Mouse (Mus musculus): ENCODE measurements around the gene Dbil5. TPM values are rescaled to one million over a fixed set of nuclear protein-coding genes. Genes with fewer than 3 reads are reported as not detected.

Dbil5 gene
- polyA plus RNA-seq, 1 experiment, result 0.39 TPM

- no peak for DNase-seq (ENCODE audit: low spot score)
These were observed 7.6 kb downstream of the Dbil5 start for GRCm38 (mm10) chr11:76225051-76225450.

GRCm38 (mm10) chr11:76236136-76236535 is 18.7 kb downstream of the Dbil5 start:
- no peak for DNase-seq (ENCODE audit: low spot score)

- no peak for DNase-seq (ENCODE audit: low spot score)
These were observed 22.3 kb downstream of the Dbil5 start for GRCm38 (mm10) chr11:76239750-76240149.

GRCm38 (mm10) chr11:76242901-76243810 is 25.7 kb downstream of the Dbil5 start, which contains the start of the genes Mrm3 and Glod4:
Mrm3 (plus strand) TSS chr11:76243715.
Glod4 (minus strand) TSS chr11:76243725.
- peak; percentile 79 for DNase-seq (ENCODE audit: low spot score)

- DNase-seq (ENCODE audit: low spot score), result no peak
These were observed 26.6 kb downstream of the Dbil5 start for GRCm38 (mm10) chr11:76243811-76244546.

GRCm38 (mm10) chr11:76246439-76246838 is 29.0 kb downstream of the Dbil5 start:
- no peak for DNase-seq (ENCODE audit: low spot score)

GRCm38 (mm10) chr11:76247239-76247638 is 29.8 kb downstream of the Dbil5 start:
- DNase-seq (ENCODE audit: low spot score), result no peak

- DNase-seq (ENCODE audit: low spot score), result no peak
These were observed 34.6 kb downstream of the Dbil5 start for GRCm38 (mm10) chr11:76252036-76252435.

GRCm38 (mm10) chr11:76253145-76253917 is 35.9 kb downstream of the Dbil5 start:
- DNase-seq (ENCODE audit: low spot score), result peak; percentile 63

GRCm38 (mm10) chr11:76253918-76254264 is 36.5 kb downstream of the Dbil5 start:
- no peak for DNase-seq (ENCODE audit: low spot score)

GRCm38 (mm10) chr11:76255431-76256001 is 38.1 kb downstream of the Dbil5 start:
- DNase-seq (ENCODE audit: low spot score), result no peak

GRCm38 (mm10) chr11:76256129-76256528 is 38.7 kb downstream of the Dbil5 start:
- no peak for DNase-seq (ENCODE audit: low spot score)

- DNase-seq (ENCODE audit: low spot score), result no peak
These were observed 40.0 kb downstream of the Dbil5 start for GRCm38 (mm10) chr11:76257386-76257785.

GRCm38 (mm10) chr11:76258511-76258910 is 41.1 kb downstream of the Dbil5 start:
- DNase-seq (ENCODE audit: low spot score), result no peak

- DNase-seq (ENCODE audit: low spot score), result no peak
These were observed 43.0 kb downstream of the Dbil5 start for GRCm38 (mm10) chr11:76260208-76261050.

- no peak for DNase-seq (ENCODE audit: low spot score)
These were observed 43.8 kb downstream of the Dbil5 start for GRCm38 (mm10) chr11:76261224-76261623.

GRCm38 (mm10) chr11:76262611-76263351 is 45.4 kb downstream of the Dbil5 start:
- no peak for DNase-seq (ENCODE audit: low spot score)

- DNase-seq (ENCODE audit: low spot score), result no peak
These were observed 50.1 kb downstream of the Dbil5 start for GRCm38 (mm10) chr11:76267550-76267949.

GRCm38 (mm10) chr11:76268001-76268459 is 50.6 kb downstream of the Dbil5 start:
- no peak for DNase-seq (ENCODE audit: low spot score)

All from urinary bladder, adult 2 months (tissue).